Mouse (Mus musculus) liver, embryonic 11.5 days (tissue): ENCODE measurements around the gene Gfod2. TPM values are rescaled to one million over a fixed set of nuclear protein-coding genes. Genes with fewer than 3 reads are reported as not detected.
A peak's percentile ranks its signal among the peaks of the same experiment; 100 is the strongest.

Source experiments
- ATAC-seq: fragments of 200-750 bp; cut with Nextera tagmentation; replicated peaks from 2 replicates; pipeline ENCODE4 v1.8.0; 2017; ENCODE audit warnings: moderate number of reproducible peaks, mild to moderate bottlenecking, moderate TSS enrichment, moderate library complexity; ENCODE audit not compliant: low FRiP score
- DNase-seq: peaks from one replicate; pipeline ENCODE4 v3.0.0-alpha.2; 2017; ENCODE audit warnings: low spot score
- H3K27ac ChIP-seq: fragments of 300-500 bp; sonication (generic); 2 replicates; pipeline ENCODE4 v1.5.1; 2014; ENCODE audit warnings: mild to moderate bottlenecking, low read depth, low read length, control low read depth
- H3K27me3 ChIP-seq: fragments of 300-500 bp; sonication (generic); replicated peaks from 2 replicates; pipeline ENCODE4 v1.6.1; 2014; ENCODE audit warnings: low read length, mixed read lengths; ENCODE audit not compliant: control insufficient read depth, insufficient read depth
- H3K36me3 ChIP-seq: fragments of 300-500 bp; sonication (generic); 2 replicates; pipeline ENCODE4 v1.6.1; 2014; ENCODE audit warnings: mild to moderate bottlenecking, low read length, moderate library complexity, mixed read lengths; ENCODE audit not compliant: control insufficient read depth, insufficient read depth
- H3K4me1 ChIP-seq: fragments of 300-500 bp; sonication (generic); replicated peaks from 2 replicates; pipeline ENCODE4 v1.6.1; 2014; ENCODE audit warnings: low read length, mixed read lengths; ENCODE audit not compliant: control insufficient read depth, insufficient read depth
- H3K4me2 ChIP-seq: fragments of 300-500 bp; sonication (generic); 2 replicates; pipeline ENCODE4 v1.6.1; 2014; ENCODE audit warnings: mild to moderate bottlenecking, control low read depth, moderate library complexity
- H3K4me3 ChIP-seq: fragments of 300-500 bp; sonication (generic); 2 replicates; pipeline ENCODE4 v1.5.1; 2014; ENCODE audit warnings: low read depth, low read length, control low read depth
- H3K9ac ChIP-seq: fragments of 300-500 bp; sonication (generic); 2 replicates; pipeline ENCODE4 v1.6.1; 2014; ENCODE audit warnings: low read depth, low read length, control low read depth
- H3K9me3 ChIP-seq: fragments of 300-500 bp; sonication (generic); 2 replicates; pipeline ENCODE4 v1.6.1; 2016; ENCODE audit warnings: low read length, inconsistent platforms, mixed read lengths; ENCODE audit not compliant: control insufficient read depth
- WGBS: fragments of 180-500 bp; shearing (Covaris S2); extraction: QIAGEN DNeasy Blood & Tissue Kit; methylation state at CpG from one replicate; pipeline ENCODE4 v1.1.7; 2014; 5-methylcytosine and 5-hydroxymethylcytosine counted together
- polyA plus RNA-seq: library from polyadenylated mRNA; unstranded; fragments of >200 nt; fragmentation: Nextera tagmentation; extraction: Ambion mirVana; gene quantifications from 2 replicates; pipeline ENCODE4 v1.2.1, GENCODE M21; 2014

Gene Gfod2
- polyA plus RNA-seq, 1 experiment from 2014 or later, result 9.0 TPM

GRCm38 (mm10) chr8:105773441-105773861, 15.0 kb upstream of the Gfod2 start:
- no peak overlapping the region for H3K4me2 ChIP-seq
- H3K4me3 ChIP-seq, result no peak overlapping the region
- no peak for DNase-seq
- peaks cover 72% of the 10 kb centered on the region for H3K36me3 ChIP-seq
- no peak for ATAC-seq
- no peak overlapping the region; the same call in 1 of the 2 replicates for H3K27ac ChIP-seq
- H3K9me3 ChIP-seq, result no peaks in the 10 kb centered on the region
- no peaks in the 10 kb centered on the region; the same call in 1 of the 2 replicates for H3K4me1 ChIP-seq
- H3K27me3 ChIP-seq, result no peaks in the 10 kb centered on the region
- H3K9ac ChIP-seq, result no peak overlapping the region
- 96% methylated on average over 1 of the region's 1 CpGs for WGBS

GRCm38 (mm10) chr8:105771398-105772175, 13.1 kb upstream of the Gfod2 start:
- H3K4me3 ChIP-seq, result no peak overlapping the region
- H3K36me3 ChIP-seq, result peaks cover 64% of the 10 kb centered on the region
- ATAC-seq (no peak), DNase-seq (no peak)
- no peaks in the 10 kb centered on the region for H3K27me3 ChIP-seq
- H3K4me1 ChIP-seq, result no peaks in the 10 kb centered on the region
- H3K9ac ChIP-seq, result no peak overlapping the region
- no peak overlapping the region for H3K4me2 ChIP-seq
- no peaks in the 10 kb centered on the region for H3K9me3 ChIP-seq
- H3K27ac ChIP-seq, result no peak overlapping the region
- 91% methylated on average over 12 of the region's 12 CpGs for WGBS

GRCm38 (mm10) chr8:105770609-105771008, 12.1 kb upstream of the Gfod2 start:
- 77% methylated on average over 1 of the region's 1 CpGs for WGBS
- DNase-seq (no peak), ATAC-seq (no peak)
- Histone ChIP-seq H3K4me3 (no peak overlapping the region), H3K36me3 (peaks cover 63% of the 10 kb centered on the region), H3K9me3 (no peaks in the 10 kb centered on the region), H3K4me2 (no peak overlapping the region), H3K27me3 (no peaks in the 10 kb centered on the region), H3K4me1 (no peaks in the 10 kb centered on the region), H3K27ac (no peak overlapping the region), H3K9ac (no peak overlapping the region)

GRCm38 (mm10) chr8:105768485-105769257, 10.2 kb upstream of the Gfod2 start:
- no peak for ATAC-seq
- DNase-seq, result no peak
- WGBS, result 91% methylated on average over 5 of the region's 5 CpGs
- Histone ChIP-seq H3K9ac (no peak overlapping the region), H3K27me3 (no peaks in the 10 kb centered on the region), H3K4me3 (no peak overlapping the region), H3K4me2 (no peak overlapping the region), H3K9me3 (no peaks in the 10 kb centered on the region), H3K27ac (no peak overlapping the region), H3K36me3 (peaks cover 46% of the 10 kb centered on the region), H3K4me1 (no peaks in the 10 kb centered on the region)

- DNase-seq (no peak), ATAC-seq (no peak)
- Histone ChIP-seq H3K9me3 (no peaks in the 10 kb centered on the region), H3K4me1 (peaks cover 7% of the 10 kb centered on the region), H3K4me2 (peak overlapping the region; percentile 96), H3K27ac (peak overlapping the region; percentile 55), H3K36me3 (no peaks in the 10 kb centered on the region), H3K27me3 (no peaks in the 10 kb centered on the region), H3K9ac (peak overlapping the region; percentile 87), H3K4me3 (peak overlapping the region; percentile 95)
- 3% methylated on average over 12 of the region's 12 CpGs for WGBS
Observed at GRCm38 (mm10) chr8:105757796-105758276, 628 bp downstream of the Gfod2 start.

GRCm38 (mm10) chr8:105754688-105755087, 3.8 kb downstream of the Gfod2 start:
- WGBS, result 51% methylated on average over 2 of the region's 2 CpGs
- ATAC-seq, result no peak
- H3K9ac ChIP-seq, result no peak overlapping the region
- DNase-seq, result no peak
- peaks cover 14% of the 10 kb centered on the region for H3K4me1 ChIP-seq
- H3K27ac ChIP-seq, result no peak overlapping the region
- H3K9me3 ChIP-seq, result no peaks in the 10 kb centered on the region
- H3K27me3 ChIP-seq, result no peaks in the 10 kb centered on the region
- no peaks in the 10 kb centered on the region for H3K36me3 ChIP-seq
- H3K4me3 ChIP-seq, result no peak overlapping the region
- no peak overlapping the region for H3K4me2 ChIP-seq

- Histone ChIP-seq H3K4me1 (peaks cover 18% of the 10 kb centered on the region), H3K36me3 (no peaks in the 10 kb centered on the region), H3K4me3 (no peak overlapping the region), H3K9ac (no peak overlapping the region), H3K4me2 (no peak overlapping the region), H3K9me3 (no peaks in the 10 kb centered on the region), H3K27ac (no peak overlapping the region), H3K27me3 (no peaks in the 10 kb centered on the region)
- no peak for ATAC-seq
- 79% methylated on average over 2 of the region's 2 CpGs for WGBS
- DNase-seq, result no peak
Observed at GRCm38 (mm10) chr8:105753916-105754315, 4.5 kb downstream of the Gfod2 start.

DNA sequence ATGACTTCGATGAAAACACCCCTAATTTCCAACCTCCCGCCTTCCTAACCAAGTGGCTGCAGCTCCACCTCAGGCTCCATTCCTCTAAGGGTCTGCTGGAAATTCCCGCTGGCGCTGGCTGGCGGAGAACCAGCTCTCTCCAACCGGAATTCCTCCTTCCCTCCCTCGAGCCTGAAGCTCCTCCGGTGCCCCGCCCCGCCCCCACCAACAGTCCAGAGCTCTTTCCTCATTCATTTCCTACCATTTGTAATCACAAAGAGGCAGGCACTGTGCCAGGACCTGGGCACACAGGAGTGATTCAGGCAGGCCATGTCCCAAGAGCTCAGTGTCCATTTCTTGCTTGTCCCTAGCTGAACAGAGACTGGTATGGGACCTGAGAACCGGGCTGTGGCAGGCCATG, 7.9 kb downstream of the Gfod2 start:
- 27% methylated on average over 11 of the region's 11 CpGs for WGBS
- DNase-seq (no peak), ATAC-seq (no peak)
- Histone ChIP-seq H3K9ac (no peak overlapping the region), H3K9me3 (no peaks in the 10 kb centered on the region), H3K4me1 (peaks cover 14% of the 10 kb centered on the region), H3K36me3 (no peaks in the 10 kb centered on the region), H3K27me3 (no peaks in the 10 kb centered on the region), H3K4me2 (peak overlapping the region; percentile 31; the same call in 1 of the 2 replicates), H3K4me3 (no peak overlapping the region), H3K27ac (0 out of 2 replicates have a peak overlapping the region, but pooled peaks have one; percentile 13)
